Mouse (Mus musculus) liver, adult (tissue): ENCODE data around the gene Rad51c.

ENCODE experiments used
- GATA4 ChIP-seq: IDR thresholded peaks from 2 replicates; pipeline ENCODE4 v1.6.1; 2014; ENCODE audit warnings: mild to moderate bottlenecking, low read length; ENCODE audit not compliant: insufficient replicate concordance

The Rad51c gene

DNA sequence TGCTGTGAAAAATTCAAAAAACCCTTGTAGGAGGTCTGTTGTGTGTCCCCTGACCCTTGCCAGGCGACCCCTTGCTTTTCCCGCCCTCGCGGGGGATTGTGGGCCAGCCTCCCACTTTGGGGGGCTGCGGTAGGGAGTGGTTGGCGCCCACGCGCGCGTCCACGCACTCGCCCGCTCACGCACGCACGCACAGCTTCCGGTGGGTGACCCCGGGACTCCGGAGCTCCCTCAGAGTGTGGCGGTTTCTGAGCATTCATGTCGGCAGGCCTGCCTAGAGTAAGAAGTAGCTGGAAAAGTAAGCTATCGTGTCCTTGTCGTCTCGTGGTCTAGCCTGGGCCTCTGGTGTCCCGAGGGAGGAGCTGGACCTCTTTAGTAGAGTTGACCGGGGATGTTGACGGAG is at the start of gene Rad51c, which contains the start of gene Tex14:
Gene Rad51c (minus strand): TSS at position 79 of the 400 bp plus-strand sequence.
Gene Tex14 (plus strand): TSS at position 190 of the 400 bp plus-strand sequence.
- TF ChIP-seq GATA4 = no peak

DNA sequence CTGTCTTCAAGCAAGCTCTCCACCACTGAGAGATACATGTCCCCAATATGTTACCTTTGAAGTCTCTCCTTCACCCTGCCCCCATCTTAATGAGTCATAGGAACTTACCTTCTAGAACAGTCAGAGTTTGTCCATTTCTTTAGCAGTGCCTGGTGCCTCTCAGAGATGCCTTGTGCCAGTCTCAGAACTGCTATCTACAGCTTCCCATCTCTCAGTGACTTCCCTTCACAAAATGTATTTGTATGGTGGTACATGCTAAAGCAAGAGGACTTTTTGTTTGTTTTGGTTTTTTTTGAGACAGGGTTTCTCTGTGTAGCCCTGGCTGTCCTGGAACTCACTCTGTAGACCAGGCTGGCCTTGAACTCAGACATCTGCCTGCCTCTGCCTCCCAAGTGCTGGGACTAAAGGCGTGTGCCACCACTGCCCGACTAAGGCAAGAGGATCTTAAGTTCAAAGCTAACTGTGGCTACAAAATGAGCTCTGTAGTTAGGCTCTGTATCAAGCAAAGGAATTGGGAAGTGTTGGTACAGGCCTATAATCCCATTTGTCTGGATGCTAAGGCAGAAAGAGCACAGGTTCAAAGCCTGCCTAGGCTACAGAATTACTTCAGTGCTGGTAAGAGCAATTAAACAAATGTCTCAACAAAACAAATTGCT is 49.4 kb upstream of the Rad51c start:
- TF ChIP-seq GATA4 = no peak

GRCm38 (mm10) chr11:87453216-87454034 is 48.7 kb upstream of the Rad51c start:
- TF ChIP-seq GATA4 = no peak

DNA sequence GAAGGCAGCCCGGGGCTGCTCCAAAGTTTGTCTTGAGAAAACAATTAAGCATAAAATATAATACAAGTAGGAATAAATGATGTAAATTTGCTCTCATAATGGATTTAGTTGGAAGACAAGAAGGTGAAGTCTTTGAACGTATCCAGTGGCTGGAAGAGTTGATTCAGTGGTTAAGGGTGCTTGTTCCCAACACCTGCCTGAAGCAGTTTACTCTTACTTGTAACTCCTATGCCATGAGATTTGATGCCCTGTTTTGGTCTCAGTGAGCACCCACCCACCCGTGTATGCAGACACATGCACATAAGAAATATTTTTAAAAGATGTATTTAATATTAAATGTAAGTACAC is 44.4 kb upstream of the Rad51c start:
- TF ChIP-seq GATA4 = no peak

GRCm38 (mm10) chr11:87447429-87447828 is 42.7 kb upstream of the Rad51c start:
- no peak for TF ChIP-seq GATA4

DNA sequence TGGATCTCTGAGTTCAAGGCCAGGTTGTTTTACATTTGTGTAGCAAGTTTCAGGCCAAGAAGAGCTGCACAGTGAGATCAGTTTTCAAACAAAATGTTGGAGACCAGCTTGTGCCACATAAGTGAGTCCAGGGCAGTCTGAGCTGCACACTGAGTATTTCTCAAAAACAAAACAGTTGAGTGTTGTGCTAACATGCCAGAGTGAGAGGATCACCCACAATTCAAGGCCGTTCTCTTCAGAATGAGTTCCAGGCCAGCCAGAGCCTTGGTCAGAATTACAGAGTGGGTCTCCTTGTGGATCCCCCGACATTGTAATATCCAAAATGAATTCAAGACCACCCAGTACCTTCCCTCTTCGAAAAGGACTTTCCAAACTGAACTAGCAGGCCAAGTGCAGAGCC is 41.4 kb upstream of the Rad51c start:
- TF ChIP-seq GATA4 = no peak

GRCm38 (mm10) chr11:87444735-87445428 is 40.1 kb upstream of the Rad51c start:
- no peak for TF ChIP-seq GATA4

- no peak for TF ChIP-seq GATA4
Measured at GRCm38 (mm10) chr11:87443373-87443883, 38.7 kb upstream of the Rad51c start.

DNA sequence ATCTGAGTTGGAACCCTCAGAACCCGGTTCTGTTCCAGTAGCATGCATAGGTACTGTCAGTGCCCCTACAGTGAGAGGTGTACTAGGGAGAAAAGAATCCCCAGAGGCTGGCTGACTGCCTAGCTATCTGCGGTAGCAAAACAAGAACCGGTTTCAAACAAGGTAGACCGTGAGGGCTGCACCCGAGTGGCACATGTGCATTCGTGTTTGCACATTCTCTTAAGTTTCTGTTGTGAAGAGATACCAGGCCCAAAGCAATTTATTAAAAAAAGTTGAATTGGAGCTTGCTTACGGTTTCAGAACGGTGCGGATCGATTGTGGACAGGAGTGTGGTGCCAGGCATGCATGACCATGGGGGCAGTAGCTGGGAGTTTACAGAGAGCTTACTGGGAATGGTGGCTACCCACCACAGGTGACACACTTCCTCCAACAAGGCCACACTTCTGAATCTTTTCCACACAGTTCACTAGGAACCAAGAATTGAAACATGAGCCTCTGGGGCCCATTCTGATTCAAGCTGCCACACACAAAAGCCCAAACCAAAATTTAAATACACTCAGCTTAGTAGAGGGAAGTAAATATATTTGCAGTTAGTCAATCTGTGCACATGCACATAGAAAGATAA is 35.2 kb upstream of the Rad51c start:
- TF ChIP-seq GATA4 = no peak

DNA sequence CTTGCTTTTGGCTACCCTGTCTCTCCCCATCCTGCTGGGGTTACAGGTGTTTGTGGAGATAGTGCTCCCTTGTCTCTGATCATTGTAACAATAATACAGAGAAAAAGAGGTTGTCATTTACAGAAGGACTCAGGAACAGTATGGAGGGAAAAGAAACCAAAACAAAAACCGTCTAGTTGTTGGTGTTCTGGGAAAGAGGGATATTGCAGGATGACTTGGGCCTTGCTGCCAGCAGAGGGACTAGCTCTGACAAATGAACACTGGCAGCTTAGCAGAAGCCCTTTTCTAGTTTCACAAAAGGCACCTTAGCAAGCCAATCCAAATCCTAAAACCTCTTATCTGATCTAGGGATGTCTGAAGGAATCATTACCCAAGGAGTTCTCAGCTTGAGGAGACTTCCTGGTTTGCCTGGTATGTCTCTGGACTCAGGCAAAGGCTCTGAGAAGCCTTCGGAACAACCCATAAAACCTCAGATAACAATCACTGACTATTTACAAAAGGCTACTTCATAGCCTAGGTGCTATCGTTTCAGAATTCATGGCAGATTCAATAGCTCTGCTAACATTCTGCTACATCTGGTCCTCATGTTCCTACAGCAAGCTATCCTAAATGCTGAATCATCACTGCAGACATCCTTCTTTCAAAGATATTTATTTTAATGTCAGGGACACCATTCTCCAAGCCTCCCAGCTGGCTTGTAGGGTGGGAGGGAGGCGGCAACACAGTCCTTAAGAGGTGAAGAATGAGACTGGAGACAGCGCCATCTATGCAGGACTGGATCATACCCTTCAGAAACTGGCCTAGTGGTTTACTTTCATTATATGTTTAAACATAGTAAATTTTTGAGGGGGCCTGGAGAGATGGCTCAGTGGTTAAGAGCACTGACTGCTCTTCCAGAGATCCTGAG is 31.8 kb upstream of the Rad51c start:
- no peak for TF ChIP-seq GATA4

DNA sequence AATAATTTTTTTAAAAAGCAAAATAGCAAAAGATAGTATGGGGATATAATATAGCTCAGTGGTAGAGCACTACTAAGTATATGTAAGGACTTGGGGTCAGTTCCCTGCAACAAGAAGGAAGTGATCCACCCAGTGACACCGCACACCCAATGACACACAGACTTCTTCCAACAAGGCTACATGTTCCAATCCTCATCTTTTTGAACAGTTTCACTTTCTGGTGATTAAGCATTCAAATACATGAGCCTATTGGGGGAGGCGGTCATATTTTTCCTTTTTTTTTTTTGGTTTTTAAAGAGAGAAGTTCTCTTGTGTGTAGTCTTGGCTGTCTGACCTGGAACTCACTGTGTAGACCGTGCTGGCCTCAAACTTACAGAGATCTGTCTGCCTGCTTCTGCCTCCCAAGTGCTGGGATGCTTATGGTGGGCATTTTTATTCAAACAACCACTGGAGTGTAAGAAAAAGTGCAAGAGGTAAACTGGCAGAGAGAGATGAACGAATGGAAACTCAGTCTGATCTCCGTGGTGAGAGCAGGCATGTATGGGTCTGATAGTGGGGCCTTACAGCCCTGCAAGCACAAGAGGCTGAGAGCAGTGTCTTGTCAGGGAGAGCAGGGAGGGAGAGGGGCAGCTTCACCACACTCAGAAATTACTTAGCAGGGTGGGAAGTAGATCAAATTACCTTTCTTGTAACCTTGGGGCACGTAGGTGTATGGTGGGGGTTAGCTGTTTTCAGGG is 28.3 kb upstream of the Rad51c start:
- TF ChIP-seq GATA4 = no peak

DNA sequence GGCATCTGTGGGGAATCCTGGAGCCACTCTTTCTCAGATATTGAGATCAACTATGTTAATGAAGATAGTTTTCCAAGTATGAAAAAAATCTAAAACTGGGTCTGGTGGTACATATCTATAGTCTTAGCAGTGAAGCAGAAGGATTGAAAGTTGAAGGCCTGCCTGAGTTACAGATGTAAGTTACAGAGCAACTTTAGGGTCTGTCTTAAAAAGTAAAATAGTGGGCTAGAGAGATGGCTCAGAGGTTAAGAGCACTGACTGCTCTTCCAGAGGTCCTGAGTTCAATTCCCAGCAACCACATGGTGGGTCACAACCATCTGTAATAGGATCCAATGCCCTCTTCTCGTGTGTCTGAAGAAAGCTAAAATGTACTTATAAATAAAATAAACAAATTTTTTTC is 27.7 kb upstream of the Rad51c start:
- no peak for TF ChIP-seq GATA4

DNA sequence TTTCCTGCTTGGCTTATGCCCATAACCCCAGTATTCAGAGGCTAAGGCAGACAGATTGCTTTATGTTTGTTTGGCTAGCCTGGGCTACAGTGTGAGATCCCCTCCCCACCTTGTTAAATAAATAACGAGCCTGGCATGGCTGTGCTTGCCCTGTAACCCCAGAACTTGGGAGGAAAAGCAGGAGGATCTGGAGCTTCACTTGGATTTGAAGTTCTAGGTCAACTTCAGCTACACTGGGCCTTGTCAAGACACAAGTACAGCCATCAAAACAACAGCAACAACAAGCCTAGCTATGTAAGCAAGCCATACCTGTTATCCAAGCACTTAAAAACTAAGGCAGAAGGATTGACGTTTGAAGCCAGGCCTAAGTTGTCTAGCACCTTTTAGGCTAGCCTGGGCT is 25.6 kb upstream of the Rad51c start:
- no peak for TF ChIP-seq GATA4

GRCm38 (mm10) chr11:87429363-87429762 is 24.6 kb upstream of the Rad51c start:
- TF ChIP-seq GATA4 = no peak

- no peak for TF ChIP-seq GATA4
Measured at GRCm38 (mm10) chr11:87428051-87428673, 23.4 kb upstream of the Rad51c start.
